Mouse (Mus musculus) mesoderm, embryonic 11.5 days (tissue): Measurements from ENCODE around the gene Ubxn10.
A peak's percentile ranks its signal among the peaks of the same experiment; 100 is the strongest.

Source experiments
- DNase-seq: peaks from one replicate; pipeline ENCODE4 v3.0.0-alpha.2; 2012; ENCODE audit warnings: low read depth, low spot score

Gene Ubxn10

DNA sequence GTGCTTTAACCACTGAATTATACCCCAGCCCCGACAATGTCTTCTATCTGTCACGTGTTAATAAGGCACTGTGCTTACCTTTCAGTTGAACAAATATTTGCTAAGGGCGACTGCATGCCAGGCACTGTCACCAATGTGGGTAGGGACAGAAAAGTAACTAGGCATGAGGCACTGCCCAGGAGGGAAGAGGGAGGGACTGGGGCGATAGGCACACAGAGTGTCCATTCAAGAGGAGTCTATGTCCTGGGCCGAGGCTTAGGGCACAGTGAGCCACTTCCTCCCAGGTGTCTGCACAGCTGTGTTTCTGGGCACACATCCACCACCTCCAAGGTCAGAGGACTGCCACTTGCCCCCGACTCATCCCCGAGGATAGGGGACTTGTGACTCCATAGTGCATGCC is at the start of gene Ubxn10:
TSS of gene Ubxn10 (minus strand) at position 137 of the 400 bp plus-strand sequence.
- DNase-seq = no peak

DNA sequence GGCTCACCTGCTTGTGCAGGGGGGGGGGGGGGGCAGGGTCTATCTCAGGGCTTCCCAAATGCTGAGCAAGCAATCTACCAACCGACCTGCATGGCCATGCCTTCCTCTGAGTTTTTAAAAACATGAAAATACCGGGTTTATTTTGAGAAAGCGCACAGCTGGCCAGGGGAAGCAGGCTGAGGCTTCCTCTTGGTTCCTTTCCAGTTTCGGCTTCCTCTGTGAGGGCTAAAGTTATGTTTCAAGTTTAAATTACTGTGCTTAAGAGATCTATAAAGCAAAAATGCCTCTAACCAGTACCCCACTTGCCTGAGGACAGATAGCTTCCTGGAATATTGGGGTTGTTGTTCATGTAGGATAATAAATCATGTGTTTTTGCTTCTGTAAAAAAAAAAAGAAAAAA is 49.2 kb upstream of the Ubxn10 start:
- DNase-seq = no peak

DNA sequence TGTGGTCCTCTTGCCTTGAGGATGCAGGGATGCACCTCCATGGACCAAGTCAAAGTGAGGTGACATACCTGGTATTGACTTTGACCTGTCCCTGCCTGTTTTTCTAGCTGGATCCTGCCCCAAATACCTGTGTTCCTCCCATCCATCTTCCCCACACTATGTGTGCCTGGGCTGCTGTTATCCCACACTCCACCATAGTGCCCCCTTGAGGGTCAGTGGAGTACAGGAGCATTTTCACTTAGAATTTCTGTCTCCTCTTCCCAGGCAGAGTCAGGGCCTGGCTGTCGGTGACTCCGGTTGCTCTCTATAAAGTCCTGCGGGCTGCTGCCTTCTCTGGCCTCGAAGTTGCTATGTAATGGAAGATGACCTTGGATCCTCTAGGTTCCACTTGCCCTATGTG is 48.8 kb upstream of the Ubxn10 start:
- DNase-seq = no peak

DNA sequence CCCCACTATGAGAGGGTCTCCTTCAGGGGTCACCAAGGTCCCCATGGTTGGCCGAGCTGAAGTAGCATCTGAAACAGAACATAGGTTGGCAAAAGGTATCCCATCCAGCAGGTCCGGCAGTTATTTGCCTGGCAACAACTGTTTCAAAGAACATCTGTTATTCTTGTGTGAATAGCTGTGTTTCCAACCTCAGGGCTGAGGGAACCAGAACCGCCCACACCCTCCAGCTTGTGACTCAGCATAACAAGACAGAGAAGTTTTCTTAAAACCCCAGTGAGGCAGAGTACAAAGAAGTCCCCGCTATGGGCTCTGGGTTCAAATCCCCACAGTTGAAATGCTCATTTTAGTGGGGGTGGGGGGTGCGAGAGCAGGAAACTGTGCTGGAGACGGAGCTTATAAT is 45.1 kb upstream of the Ubxn10 start:
- DNase-seq = no peak

DNA sequence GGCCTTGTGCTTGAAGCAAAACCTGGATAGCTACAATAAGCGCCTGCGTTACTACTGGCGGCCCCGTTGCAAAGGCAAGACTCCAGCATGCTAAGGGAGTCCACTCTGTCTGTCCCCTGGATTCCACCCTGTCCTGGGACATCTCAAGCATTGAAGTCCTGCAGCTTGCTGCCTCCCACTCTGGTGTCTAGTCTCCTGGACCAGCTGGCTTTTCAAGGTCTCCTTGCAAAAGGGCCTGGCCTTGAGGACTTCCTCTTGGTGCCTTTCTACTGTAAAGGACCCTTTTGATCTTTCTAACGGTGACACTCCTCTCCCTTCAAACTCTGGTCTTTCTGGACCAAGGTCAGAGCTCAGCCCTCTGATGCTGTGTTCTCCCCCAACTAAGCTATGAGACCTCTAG is 43.3 kb upstream of the Ubxn10 start:
- no peak for DNase-seq

DNA sequence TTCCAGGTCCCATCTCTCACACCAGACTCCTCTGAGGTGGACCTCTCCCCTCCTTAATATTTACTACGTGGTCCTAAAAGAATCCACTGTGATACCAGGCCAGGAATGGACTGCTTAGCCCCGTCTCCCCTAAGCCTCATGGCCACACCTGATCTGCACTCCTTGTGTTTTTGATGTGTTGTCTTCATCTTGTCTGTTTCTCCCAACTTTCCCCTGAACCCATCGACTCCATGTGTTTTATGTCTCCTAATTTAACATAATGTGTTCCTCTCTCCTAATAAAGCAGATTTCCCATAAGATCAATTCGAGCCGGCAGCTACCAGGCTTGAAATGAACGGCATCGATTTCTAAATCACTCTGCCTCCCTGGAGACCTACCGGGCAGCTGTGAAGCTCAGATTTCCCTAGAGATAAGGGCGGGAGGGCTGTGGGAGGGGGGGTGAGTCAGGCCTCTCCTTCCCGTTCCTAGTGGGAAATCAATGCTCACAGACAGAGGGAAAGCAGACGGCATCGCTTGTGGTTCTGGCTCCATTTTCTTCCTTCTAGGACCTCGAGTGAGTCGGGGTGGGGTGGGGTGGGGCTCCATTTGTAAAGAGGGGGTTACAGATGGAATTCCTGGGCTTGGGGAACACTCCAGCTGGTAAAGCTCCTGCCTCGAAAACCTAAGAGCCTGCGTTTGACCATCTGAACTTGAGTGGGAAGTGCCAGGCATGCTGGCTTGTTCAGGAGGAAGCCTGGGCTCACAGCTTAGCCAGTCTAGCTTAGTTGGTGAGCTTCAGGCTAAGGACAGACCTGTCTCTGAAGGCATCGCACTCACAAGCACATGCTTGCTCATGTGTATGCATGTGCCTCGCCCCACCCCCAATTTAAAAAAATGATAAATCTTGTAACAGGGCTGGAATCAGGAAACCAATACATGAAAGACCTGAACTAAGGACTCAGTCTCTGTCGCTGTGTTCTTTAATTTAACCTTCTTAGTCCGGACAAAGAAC is 40.7 kb upstream of the Ubxn10 start:
- peak; percentile 63 for DNase-seq

DNA sequence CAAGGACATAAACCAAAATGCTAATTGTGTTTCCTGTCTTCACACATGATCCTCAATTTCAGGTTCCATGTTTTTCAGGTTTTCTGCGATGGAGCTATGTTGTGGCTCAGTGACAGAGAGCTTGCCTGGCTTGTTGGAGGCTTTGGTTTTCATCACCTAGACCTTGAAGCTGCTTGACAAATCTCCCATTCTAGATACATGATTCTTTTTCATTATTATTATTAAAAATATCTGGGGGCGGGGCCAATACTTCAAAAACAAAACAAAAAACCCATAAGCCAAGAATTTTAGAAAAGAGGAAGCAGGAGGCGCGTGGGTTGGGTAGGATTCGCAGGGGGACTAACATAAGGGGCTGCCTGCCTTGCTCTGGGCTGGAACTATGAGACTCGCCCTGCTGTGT is 38.5 kb upstream of the Ubxn10 start, which contains the start of gene Pla2g2d:
TSS of gene Pla2g2d (plus strand) at position 301 of the 400 bp plus-strand sequence.
- no peak for DNase-seq

DNA sequence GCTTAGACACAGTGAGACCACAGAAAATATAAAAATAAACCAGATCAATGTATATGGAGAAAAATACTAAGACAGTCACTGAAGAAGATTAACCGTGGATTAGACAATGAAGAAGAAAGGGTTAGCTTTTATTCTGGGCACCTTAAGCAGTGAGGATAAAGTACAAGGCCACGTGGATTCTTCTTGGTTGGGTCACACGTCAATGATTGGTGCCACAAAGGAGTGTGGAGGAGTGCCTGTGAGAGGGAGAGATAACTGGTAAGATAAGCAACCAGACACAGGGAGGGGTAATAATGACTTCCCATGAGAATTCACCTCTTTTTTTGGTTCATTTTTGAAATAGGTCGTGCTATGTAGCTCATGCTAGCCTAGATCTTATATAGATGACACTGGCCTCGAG is 35.4 kb upstream of the Ubxn10 start:
- DNase-seq = no peak

DNA sequence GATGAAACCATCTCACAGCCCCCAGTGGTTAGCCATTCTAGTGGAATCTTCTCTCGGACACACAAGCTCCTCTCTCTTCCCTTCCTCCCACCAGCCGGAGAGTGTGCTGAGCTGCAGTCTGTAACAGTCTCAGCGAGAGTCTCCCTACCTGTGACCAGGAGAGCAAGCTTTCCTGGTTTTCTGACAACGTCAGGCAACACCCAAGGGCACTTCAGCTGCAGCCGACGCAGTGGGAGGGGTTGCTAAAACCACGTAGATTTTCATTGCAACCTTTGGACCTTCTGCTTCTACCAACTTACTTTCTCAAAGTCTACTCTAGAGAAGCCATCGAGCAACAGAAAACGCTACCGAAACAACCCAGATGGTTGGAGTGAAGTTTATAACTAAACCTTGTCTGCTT is 35.0 kb upstream of the Ubxn10 start:
- no peak for DNase-seq

DNA sequence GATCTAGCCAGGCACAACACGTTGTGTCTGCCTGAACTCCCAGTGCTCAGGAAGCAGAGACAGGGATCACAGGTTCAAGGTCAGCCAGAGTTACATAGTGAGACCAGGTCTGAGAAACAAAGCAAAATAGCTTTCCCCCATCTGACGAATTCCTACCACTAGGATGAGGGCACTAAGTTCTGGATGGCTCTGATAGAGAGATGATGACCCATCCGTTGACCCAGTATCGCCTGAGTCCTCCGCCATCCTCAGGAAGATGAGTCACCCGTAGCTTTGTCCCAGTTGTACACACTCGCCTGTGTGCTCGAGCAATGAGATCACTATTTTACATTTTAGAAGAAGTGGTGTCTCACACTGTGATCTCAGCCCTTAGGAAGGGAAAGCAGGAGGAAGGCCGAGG is 25.3 kb upstream of the Ubxn10 start:
- DNase-seq = no peak

DNA sequence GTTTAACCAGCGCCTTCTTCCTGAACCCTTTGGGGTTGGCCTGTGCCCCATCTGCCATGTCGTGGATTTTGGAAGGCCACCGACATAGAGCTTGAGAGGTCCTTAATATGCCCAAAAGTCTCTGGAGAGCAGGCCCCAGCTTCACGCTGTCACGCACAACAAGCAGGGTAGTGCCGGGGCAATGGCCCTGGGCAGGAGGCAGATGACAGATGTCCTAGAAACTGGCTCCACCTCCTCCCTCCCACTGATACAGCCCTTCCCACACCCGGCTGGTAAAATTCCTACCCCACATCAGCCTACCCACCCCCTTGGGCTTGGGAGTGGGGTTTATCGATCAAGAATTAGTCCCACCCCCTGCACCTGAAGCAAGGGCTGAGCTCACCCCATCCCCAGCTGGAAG is 20.4 kb upstream of the Ubxn10 start, which contains the start of gene Pla2g2f:
TSS of gene Pla2g2f (minus strand) at position 211 of the 400 bp plus-strand sequence.
- DNase-seq = no peak

DNA sequence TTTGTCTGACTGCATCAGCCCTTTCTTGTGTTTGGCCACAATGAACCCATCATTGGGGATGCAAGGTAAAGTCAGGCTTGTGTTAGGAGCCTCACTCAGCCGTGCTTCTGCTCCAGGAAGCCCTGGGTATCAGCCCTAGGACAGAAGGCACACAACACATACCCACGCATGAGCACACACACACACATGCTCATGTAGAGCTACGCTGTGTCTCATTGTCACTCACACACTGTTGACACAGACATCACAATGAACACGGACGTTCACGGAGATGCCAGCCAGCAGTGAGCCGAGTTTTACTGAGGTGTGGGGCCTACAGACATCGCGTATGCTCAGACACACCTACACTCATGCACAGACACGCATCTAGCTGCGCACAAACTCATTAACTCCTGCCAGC is 19.0 kb upstream of the Ubxn10 start:
- no peak for DNase-seq

DNA sequence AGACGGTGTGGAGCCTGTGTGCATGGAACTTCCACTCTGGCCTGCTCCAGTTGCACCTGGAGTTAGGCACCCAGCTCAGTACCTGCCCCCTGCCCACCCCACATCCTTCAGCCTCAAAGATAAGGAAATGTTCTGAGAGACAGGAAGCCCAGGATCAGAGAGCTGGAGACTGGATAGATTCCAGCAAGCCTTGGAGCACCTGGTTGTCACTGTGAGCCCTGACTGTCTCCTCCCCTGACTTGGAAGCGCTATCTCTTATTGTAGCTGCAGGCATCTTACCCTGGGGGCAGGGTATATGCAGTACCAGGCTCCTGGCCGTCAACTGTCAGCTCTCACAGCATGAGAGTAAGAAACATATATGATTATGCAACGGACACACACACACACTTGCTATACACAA is 18.5 kb upstream of the Ubxn10 start:
- DNase-seq = no peak

DNA sequence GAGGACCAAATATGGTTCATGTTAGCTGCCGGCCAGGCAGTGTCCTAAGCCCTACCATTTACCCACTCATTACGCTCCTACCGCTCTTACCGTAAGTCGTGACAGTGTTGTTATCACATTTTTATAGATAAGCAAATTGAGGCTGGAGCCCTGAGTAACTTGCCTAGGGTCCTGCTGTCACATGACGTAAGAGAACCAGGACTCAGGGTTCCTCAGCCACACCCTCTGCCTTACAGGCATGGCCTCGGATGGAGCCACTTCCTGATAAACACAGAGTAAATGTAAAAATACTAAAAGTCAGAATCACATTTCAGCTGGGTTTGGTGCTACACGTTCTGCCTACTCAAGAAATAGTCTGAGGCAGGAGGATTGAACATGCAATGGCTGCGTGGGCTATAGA is 17.5 kb upstream of the Ubxn10 start:
- DNase-seq = no peak

DNA sequence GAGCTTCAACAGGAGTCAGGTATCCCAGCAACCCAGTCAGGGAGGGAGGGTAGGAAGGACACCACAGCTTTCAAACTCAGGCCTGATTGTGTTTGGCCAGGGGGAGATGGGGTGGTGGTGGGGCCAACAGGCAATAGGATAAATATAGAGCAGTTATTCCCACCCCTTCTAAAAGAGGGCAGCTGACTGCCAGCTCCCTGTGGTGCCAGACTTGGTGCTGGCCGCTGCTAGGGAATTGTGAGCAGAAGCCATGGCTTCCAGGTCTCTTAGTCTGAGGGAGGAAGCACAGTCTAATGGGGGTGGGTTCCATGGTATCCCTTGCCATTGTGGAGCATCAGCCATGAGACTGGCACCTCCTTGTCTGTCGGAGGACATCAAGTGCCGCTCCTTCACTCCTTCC is 16.6 kb upstream of the Ubxn10 start:
- no peak for DNase-seq

DNA sequence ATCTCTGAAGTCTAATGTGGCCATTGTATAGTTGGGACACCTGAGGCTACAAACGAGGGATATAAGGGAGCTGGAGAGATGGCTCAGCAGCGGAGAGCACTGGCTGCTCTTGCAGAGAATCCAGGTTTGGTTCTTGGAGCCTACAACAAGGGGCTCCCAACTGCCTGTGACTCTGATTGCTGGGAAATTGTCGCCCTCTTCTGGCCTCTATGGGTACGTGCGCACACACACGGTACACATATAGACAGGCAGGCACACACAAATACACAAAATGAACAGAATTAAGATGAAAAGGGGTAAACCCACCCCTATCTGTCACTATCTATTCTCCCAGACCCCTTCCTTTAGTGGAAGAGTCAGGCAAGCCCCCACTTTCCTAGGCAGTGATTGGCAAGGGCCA is 15.6 kb upstream of the Ubxn10 start:
- no peak for DNase-seq

DNA sequence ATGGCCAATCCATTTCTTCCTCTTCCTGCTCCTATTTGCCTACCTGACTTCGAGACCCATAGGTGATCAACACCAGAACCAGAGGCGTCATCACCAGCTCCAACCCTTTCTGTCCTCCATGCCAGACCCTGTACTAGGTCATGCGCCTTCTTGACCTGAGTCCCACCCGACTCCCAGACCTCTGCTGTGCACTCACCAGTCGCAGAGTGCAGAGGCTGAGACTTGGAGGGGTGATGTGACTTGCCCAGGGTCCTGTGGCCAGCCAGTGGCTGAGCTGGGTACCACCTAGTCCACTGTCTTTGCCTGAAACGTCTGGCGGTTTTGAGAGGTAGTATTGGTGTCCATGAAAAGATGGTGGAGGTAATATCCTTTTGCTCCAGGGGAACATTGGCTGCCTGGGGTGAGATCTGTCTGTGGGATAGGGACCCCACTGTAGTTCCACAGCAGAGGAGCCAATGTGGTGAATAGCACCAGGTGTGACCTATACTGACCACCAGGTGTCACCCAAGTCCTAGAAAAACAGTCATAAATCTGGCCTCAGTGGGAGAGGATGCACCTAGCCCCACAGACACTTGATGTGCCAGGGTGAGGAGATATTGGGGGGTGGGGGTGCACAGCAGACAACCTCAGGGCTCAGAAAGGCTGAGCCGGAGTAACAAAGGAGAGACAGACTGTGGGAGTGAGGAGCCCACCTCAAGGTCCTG is 11.6 kb upstream of the Ubxn10 start:
- peak; percentile 56 for DNase-seq

DNA sequence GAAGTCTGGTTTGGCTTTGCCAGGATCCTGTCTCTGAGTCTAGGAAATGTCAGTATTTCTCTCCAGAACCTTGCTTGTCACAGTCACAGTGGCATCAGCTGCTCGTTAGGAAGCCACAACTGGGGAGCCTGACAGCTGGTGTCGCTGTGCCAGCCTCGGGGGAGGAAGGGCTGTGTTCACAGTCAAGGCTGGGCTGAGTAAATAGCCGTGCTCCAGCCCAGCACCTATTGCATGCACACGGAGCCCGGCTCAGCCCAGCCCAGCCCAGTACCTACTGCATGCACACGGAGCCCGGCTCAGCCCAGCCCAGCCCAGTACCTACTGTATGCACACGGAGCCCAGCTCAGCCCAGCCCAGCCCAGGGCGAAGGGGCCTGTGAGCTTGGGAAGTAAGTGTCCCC is 10.9 kb upstream of the Ubxn10 start:
- no peak for DNase-seq

DNA sequence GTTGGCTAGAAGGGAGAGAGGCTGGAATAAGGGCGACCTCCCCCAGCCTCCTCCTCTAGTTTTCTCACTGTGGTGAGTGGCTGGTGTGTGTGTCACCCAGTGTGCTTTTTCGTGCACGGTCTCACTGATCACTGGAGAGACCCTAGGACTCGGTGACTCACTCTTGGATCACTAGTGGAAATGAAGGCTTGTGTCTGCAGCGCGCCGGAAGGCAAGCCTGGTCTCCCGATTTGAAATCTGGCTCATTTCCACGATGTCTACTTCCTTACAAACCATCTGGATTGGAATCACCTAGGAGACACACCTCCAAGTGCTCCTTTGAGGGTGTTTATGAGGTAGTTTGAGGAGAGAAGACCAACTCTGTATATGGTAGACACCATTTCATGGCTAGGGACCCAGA is 9.9 kb upstream of the Ubxn10 start:
- no peak for DNase-seq

DNA sequence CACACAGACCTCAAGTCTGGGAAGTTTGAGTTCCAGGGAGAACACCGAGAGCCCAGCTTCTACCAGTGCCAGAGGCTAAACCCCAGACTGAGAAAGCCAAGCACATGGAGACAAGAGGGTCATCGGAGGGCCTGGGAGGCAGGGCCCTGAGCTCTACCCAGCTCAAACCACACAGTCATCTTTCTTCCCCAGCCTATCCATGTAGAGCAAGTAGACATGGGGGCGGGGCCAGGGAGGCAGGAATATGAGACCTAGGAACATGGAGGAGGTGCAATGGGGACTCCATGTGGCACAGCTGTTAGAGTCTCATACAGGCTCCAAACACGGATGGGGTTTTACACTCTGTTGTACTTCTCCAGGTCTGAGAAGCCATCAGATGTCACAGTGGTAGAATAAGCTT is 8.9 kb upstream of the Ubxn10 start:
- DNase-seq = peak; percentile 43

DNA sequence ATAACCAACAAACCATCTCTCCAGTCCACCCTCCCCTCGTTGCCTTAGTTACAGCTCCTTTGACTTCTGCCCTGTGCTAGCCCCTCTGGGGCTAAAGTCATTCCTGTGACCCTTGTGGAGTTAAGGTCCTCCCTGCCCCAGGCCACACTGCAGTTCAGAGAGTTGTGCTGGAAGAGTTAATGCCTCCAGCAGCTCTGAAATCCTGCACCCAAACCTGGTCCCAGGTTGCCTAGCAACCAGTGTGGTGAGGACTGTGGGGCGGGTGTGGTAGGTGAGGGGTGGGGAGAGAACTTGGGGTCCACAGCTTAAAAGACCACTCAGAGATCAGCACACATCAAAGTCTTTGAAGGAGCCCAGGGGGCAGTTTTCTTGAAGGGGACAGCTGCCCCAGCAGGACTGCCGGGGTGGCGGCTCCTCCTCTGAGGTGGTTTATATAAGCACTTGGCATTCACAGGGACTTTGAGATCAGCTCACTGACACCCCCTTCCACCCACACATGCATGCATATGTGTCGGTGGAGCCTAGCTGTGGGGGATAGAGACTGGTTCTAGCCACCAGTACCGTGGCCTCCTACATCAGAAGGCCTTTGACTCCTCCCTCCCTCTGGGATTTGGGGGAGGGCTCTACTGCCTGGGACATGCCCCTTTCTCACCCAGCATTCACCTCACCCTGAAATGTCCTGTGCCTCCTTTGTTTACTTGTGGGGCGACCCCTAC is 2.3 kb upstream of the Ubxn10 start:
- DNase-seq = peak; percentile 41

DNA sequence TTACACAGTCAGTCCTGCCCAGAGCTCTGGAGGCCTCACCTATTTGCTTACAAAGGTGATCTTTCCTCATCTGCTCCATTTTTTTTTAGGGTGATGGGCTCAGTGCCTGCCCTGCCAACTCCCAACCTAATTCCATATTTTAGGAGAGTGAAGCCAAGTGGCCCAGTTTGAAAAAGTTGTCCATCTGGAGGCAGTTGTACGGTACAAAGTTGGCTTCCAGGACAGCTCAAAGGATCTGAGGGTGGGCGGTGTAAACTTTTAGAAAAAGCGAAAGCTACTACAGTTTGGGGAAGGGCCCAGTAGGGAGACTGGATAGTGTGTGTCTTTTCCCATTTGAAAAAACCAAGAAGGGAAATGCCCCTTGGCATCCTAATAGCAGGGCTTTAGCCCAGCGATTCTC is 2.1 kb downstream of the Ubxn10 start:
- DNase-seq = no peak
